Mouse (Mus musculus) T-cell, adult 66 days (primary cell): ENCODE results near the gene Sv2c. TPM values are rescaled to one million over a fixed set of nuclear protein-coding genes. Genes with fewer than 3 reads are reported as not detected.

Source experiments
- total RNA-seq, 2 experiments: library from RNA; stranded (reverse); gene quantifications; 3 replicates in 1 of 2; 4 replicates in 1 of 2; pipeline ENCODE4 v1.2.4; 2023

Sv2c gene
- total RNA-seq, result under 1 TPM; 0.29 to 0.83 TPM

GRCm38 (mm10) chr13:96132401-96132816 lies at the start of gene Sv2c:
TSS of gene Sv2c (minus strand) at chr13:96132577.

GRCm38 (mm10) chr13:96081754-96082153 lies 50.6 kb downstream of the Sv2c start, which contains the start of gene Gm17190:
TSS of gene Gm17190 (plus strand) at chr13:96082054.

GRCm38 (mm10) chr13:96081276-96081675 lies 51.1 kb downstream of the Sv2c start, which contains the start of gene Gm20075:
TSS of gene Gm20075 (minus strand) at chr13:96081376.

Other genes starting within 250 kb of the Sv2c start
- gene Iqgap2, start 240.7 kb downstream of the Sv2c start, total RNA-seq, result 10 to 100 TPM; 64.1 to 65.5 TPM
- 1 to 10 TPM; 5.7 to 8.0 TPM for gene Gm20075, start 51.2 kb downstream of the Sv2c start, total RNA-seq
- gene Gm17190, start 50.5 kb downstream of the Sv2c start, total RNA-seq, result not detected